Mouse (Mus musculus): ENCODE measurements around the gene Fads1. TPM values are rescaled to one million over a fixed set of nuclear protein-coding genes. Genes with fewer than 3 reads are reported as not detected.
A peak's percentile ranks its signal among the peaks of the same experiment; 100 is the strongest.

The Fads1 gene
- polyA plus RNA-seq, 1 experiment = 20.4 TPM

GRCm38 (mm10) chr19:10239419-10239818, 56.7 kb downstream of the Fads1 start:
- 64% methylated on average over 2 of the region's 2 CpGs for WGBS
- no peak for DNase-seq (ENCODE audit: low read depth, low spot score)

- WGBS = 6% methylated on average over 26 of the region's 26 CpGs
- no peak for DNase-seq (ENCODE audit: low read depth, low spot score)
Measured at GRCm38 (mm10) chr19:10239975-10240653, 57.4 kb downstream of the Fads1 start.

- 8% methylated on average over 43 of the region's 43 CpGs for whole genome bisulfite sequencing
- peak; percentile 29 for DNase-seq (ENCODE audit: low read depth, low spot score)
Measured at GRCm38 (mm10) chr19:10240654-10241305, 58.1 kb downstream of the Fads1 start, which contains the start of gene Myrf. TSS of gene Myrf (minus strand) at chr19:10240748.

- WGBS = 46% methylated on average over 8 of the region's 8 CpGs
- no peak for DNase-seq (ENCODE audit: low read depth, low spot score)
Measured at GRCm38 (mm10) chr19:10242916-10243315, 60.2 kb downstream of the Fads1 start.

GRCm38 (mm10) chr19:10244183-10244582, 61.5 kb downstream of the Fads1 start:
- DNase-seq (ENCODE audit: low read depth, low spot score) = no peak
- 17% methylated on average over 3 of the region's 3 CpGs for WGBS

Other genes with a start within 250 kb of the Fads1 start
- gene Fth1, start 202.3 kb upstream of the Fads1 start, polyA plus RNA-seq (2012; rRNA removed) = 1,893 and 2,842 TPM in 2 replicates
- 0.15 and 0.30 TPM in 2 replicates for gene Best1, start 181.3 kb upstream of the Fads1 start, polyA plus RNA-seq (2012; rRNA removed)
- 6.0 and 6.1 TPM in 2 replicates for gene Rab3il1, start 181.2 kb upstream of the Fads1 start, polyA plus RNA-seq (2012; rRNA removed)
- 26.0 and 30.2 TPM in 2 replicates for gene Fads3, start 141.3 kb upstream of the Fads1 start, polyA plus RNA-seq (2012; rRNA removed)
- gene Fads2, start 81.1 kb upstream of the Fads1 start, polyA plus RNA-seq (2012; rRNA removed) = 118 and 131 TPM in 2 replicates
- gene Tmem258, start 21.1 kb downstream of the Fads1 start, polyA plus RNA-seq (2012; rRNA removed) = 161 and 185 TPM in 2 replicates
- 28.1 and 29.1 TPM in 2 replicates for gene Fen1, start 21.3 kb downstream of the Fads1 start, polyA plus RNA-seq (2012; rRNA removed)
- gene Myrf, start 57.9 kb downstream of the Fads1 start, polyA plus RNA-seq (2012; rRNA removed) = 18.7 and 34.7 TPM in 2 replicates
- gene Dagla, start 122.0 kb downstream of the Fads1 start, polyA plus RNA-seq (2012; rRNA removed) = 7.2 and 7.7 TPM in 2 replicates
- 6.8 and 7.4 TPM in 2 replicates for gene Syt7, start 206.2 kb downstream of the Fads1 start, polyA plus RNA-seq (2012; rRNA removed)

All from large intestine, adult 2 months (tissue).